Mouse (Mus musculus) olfactory bulb, adult 2 months (tissue): ENCODE measurements around the gene Rnf150.

ENCODE experiments used
- CTCF ChIP-seq: fragments of 200-500 bp; IDR thresholded peaks from 2 replicates; pipeline ENCODE4 v1.5.1; 2012; ENCODE audit warnings: low read depth, mild to moderate bottlenecking, low read length, moderate library complexity; ENCODE audit not compliant: insufficient read depth
- POLR2A ChIP-seq: fragments of 200-500 bp; IDR thresholded peaks from 2 replicates; pipeline ENCODE4 v1.6.1; 2012; ENCODE audit warnings: mild to moderate bottlenecking, low read depth, low read length, moderate library complexity; ENCODE audit not compliant: insufficient read depth

- TF ChIP-seq CTCF (no peak), POLR2A (no peak)
Measured at GRCm38 (mm10) chr8:83061257-83061656, 198.1 kb downstream of the Rnf150 start.
